Mouse (Mus musculus) hematopoietic stem cell, adult 5-6 weeks (primary cell): ENCODE measurements around the gene Epas1. TPM values are rescaled to one million over a fixed set of nuclear protein-coding genes. Genes with fewer than 3 reads are reported as not detected.

Experiments
- ATAC-seq, 2 experiments: fragments of 125-278 bp in 1 of 2; replicated peaks in 1 of 2; 2 replicates each; pipeline ENCODE4 v1.8.0; 2016 to 2017; ENCODE audit warnings: inconsistent platforms in 2 of 2, mild to moderate bottlenecking in 2 of 2, moderate number of reproducible peaks in 2 of 2, low read depth in 1 of 2, moderate TSS enrichment in 1 of 2; ENCODE audit not compliant: low FRiP score in 2 of 2, poor library complexity in 2 of 2, severe bottlenecking in 2 of 2, insufficient read depth in 1 of 2, low TSS enrichment in 1 of 2
- total RNA-seq: library from RNA; stranded (forward); fragments of 172-1452, 232-1000 nt; gene quantifications from 2 replicates; pipeline ENCODE4 v1.2.3, GENCODE M21; 2017

Gene Epas1
- total RNA-seq, 1 experiment from 2014 or later = not detected

DNA sequence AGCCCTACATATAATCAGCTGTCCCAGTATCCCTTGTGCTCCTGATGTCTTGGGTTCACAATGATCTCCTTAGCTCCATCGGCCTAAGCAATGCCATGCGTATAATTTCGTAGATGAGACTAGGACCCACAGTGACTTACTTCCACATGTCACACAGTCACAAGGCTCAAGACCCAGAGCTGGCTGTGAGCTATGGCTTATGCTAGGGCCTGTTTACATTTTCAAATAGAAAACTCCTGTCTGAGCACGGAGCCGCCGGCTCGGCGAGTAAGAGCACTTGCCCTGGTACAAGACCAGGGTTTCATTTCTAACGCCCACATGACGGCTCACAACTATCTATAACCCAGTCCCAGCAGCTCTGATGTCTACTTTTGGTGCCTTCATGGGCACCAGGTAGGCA, 80.4 kb downstream of the Epas1 start:
- ATAC-seq = no peak

DNA sequence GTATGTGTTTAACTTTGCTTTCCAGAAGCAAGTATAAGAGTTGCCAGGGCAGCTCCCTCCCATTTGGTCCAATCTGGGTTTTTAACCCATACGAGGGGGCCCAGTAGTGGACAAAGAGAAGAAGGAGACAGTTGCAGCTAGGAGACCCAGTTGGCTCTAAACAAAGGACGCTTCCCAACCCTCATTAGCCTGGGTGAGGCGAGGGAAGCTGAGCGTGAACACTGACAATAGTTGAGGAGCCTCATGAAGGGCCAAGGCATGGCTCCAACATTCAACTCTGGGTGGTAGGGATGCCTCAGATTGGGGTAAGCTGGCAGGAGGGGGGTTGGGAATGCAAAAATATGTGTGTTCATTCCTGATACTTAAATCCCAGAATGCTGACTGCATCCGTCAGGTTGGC, 85.8 kb downstream of the Epas1 start:
- no peak for ATAC-seq

DNA sequence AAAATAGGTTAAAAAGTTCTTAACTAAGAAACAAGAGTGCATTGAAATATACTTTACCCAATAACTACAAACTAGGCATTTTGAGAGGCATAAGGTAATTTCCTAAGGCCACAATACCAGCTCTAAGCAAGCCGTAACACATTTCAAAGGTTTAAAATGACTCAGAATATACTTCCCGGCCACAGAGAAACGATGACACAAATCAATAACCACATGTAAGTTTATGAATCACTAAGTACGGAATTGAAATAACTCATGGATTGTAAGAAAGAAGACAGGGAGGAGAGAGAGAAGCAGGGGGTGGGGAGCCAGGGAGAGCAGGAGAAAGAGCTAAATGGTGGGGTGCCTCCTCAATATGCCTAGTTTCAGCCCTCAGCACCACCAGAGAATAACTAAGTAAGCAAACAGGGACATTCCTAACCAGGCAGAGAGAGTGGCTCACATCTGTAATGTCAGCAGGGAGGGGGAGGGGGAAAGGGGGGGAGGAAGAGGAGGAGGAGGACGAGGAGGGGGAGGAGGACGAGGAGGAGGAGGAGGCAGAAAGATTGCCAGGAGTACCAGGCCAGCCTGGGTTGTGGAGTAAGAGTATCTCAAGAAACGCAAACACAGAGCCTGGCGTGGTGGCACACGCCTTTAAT, 97.3 kb downstream of the Epas1 start:
- ATAC-seq = no peak

DNA sequence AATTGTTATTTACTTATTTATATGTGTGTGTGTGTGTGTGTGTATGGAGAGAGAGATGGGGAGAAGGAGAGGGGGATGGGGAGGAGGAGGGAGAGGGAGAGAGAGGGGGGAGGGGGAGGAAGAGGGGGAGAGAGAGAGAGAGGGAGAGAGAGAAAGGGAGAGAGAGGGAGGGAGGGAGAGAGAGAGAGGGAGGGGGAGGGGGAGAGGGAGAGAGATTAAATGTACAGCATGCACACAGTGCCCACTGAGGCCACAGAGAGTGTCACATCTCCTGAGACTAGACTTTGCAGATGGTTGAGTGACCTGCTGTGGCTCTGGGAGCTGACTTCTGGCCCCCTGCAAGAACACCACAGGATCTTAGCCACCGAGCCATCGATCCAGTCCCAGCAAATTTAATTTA, 98.3 kb downstream of the Epas1 start:
- no peak for ATAC-seq

DNA sequence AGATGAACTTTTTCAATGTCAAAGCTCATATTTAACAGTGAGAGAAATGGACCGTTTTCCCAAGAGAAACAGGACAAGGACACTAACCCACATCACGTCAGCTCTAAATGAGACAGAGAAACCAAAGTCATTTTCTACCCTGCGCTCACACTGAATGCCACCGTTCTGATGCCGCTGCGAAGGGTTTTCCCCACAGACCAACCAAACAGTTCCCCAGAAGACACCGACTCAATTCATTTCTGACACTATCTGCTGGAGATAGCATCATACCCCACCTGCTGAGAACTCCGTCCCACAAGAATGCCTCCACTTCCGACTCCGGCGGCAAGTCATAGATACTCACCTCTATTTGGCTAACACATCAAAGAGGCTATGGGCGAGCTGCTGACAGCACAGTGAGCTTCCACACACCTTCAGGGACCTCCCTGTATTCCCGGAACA, 99.1 kb downstream of the Epas1 start:
- no peak for ATAC-seq

DNA sequence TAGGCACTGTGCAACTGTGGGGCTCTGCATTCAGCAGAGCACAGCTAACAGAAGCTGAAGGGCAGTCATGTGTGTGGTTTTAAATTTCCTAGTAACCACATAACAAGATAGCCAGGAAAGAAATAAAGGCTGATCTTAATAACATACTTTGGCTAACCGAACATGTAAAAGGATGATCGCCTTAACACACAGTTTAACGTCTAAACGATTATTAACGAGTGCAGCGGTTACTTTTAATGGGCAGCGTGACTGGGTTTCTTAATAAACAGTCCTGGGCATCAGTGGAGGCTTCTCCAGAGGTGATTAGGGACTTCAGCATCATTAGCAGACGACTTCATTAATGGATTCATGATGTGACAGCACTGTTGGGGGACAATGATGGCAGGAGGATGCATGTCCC, 117.1 kb downstream of the Epas1 start:
- no peak for ATAC-seq

DNA sequence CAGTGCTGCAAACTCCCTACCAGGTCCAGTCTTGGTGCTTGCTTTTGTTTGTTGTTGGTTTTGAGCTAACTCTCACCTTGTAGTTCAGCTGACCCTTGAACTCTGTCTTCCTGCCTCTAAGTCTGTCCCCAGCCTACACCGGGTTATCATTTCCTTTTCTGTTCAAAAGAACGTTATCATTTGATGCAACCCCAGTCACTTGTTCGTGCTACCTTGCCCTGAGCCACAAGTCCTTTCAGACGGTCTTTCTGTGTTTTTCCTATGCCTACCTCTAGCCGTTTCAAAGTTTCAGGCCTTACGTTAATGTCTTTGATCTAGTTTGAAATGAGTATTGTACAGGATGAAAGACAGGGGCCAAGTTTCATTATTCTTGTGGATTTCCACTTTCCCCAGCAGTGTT, 119.1 kb downstream of the Epas1 start:
- ATAC-seq = no peak

DNA sequence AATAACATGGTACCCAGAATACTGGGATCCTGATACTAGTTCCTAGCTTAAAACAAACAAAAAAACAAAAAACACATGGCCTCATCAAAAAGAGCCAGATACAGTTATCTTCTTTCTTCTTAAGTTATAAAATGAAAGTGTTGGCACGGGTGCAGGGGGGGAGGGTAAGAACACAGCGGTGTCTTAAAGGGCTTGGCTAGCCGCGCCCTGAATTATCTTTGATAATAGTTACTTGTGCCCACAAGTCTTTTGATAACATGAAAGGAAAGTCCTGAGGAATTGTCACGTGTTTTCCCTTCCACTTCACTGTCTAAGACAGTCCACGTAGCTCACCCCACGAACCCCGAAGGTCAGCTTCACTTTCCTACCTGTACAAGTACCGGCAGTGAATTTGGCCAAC, 123.4 kb downstream of the Epas1 start:
- ATAC-seq = no peak

DNA sequence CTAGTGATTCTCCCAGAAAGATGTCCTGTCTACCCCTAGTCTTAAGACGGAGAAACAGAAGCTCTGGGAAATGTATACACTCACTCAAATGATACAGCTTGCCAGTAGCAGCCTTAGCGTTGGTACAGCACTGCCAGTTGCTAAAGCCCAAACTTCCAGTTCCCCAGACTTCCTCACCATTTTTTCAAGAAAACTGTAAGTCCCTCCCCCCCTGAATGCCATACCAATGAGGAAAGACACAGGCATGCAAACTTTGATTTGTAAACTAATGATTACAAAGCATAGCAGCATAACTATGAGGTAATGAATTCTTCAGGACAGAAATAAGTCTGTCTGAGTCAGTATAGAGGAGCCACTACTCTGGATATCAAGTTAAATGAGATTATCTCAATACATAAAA, 124.2 kb downstream of the Epas1 start:
- ATAC-seq = no peak

DNA sequence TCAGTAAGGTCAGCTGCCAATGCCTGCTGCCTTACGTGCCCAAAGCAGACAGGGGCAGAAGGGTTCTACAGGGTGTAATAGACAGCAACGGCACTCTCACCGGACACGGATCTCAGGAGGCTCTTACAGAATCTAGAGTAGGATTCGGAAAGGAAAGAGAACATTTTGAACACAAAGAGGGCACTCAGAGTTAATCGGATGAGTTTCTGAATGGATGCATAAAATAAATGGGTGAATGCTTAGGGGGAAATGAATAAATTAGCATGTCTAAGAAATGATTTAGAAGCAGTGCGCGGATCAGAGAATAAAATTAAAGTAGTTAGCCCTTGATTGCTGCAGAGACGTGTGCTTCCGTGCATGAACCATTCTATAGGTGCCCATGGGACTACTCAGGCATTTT, 126.6 kb downstream of the Epas1 start:
- no peak for ATAC-seq

DNA sequence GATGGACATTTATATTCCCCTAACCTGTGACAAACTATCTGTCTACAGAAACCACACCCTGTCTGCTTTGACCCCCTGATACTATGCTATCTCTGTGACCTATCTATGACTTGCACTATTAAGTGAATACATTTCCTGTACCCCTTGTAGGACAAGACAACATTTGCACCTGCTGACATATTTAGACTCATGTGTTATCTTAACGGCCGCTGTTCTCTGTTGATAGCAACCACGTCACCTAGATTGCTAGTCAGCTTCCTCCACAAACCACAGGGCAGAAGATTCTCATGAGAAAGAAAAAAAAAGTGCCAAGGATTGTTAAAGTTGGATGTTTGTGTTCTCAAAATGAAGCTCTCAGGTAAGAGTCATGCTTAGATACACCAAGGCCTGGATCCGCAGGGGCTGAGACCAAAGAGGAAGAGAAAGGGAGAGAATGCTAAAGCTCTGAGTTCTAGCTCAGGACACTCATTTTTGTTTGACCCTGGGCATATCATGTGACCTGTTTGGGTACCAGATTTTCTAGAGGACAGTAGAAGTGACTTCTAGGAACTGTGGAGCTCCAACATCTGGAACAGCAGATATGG, 127.1 kb downstream of the Epas1 start:
- no peak for ATAC-seq

Other genes with a start within 250 kb of the Epas1 start
- not detected in 2 replicates for gene Gm10309, start 248.5 kb upstream of the Epas1 start, total RNA-seq
- not detected in 2 replicates for gene Tmem247, start 163.6 kb downstream of the Epas1 start, total RNA-seq
- gene Atp6v1e2, start 194.2 kb downstream of the Epas1 start, total RNA-seq = not detected in 2 replicates
- gene Rhoq, start 209.4 kb downstream of the Epas1 start, total RNA-seq = 12.7 and 15.2 TPM in 2 replicates